10 mouse cellular contexts compared by ENCODE assay signal in the genomic region with DNA sequence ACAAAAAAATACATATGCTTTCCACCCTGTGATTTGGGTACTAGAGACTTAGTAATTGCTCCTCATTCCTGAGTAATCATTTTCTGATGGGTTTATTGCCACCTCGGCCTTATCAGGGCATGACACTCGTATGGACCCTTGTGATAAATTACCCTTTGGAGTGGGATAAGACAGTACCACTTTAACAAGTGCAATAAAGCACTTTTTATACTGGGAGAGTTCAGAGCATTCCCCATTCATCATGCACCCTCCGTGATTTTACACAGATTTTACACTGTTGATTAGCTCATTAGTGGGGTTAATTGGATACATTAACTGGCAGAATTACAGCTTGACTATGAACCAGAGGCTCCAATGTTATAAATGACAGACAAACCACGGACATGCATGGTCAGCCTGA.
"Had no signal": no experiment of that assay in that cellular context is flagged by ENCODE, and none has a peak within 500 bp of the region (broad histone marks: within the 10 kb centered on the region; RNA-seq: fewer than 3 reads in every experiment).

No protein-coding gene starts in this region.

- H3K36me3 ChIP-seq: limb, embryonic 13.5 days; midbrain, embryonic 13.5 days had no signal

- ATAC-seq: midbrain, embryonic 13.5 days had no signal

- H3K4me1 ChIP-seq: limb, embryonic 13.5 days; midbrain, embryonic 13.5 days had no signal

- H3K27me3 ChIP-seq: limb, embryonic 13.5 days; midbrain, embryonic 13.5 days had no signal

- H3K9ac ChIP-seq: limb, embryonic 13.5 days; liver, embryonic 14.5 days; midbrain, embryonic 13.5 days had no signal

- H3K4me2 ChIP-seq: limb, embryonic 13.5 days; midbrain, embryonic 13.5 days had no signal

- H3K27ac ChIP-seq: layer of hippocampus, adult 2 months; limb, embryonic 13.5 days; liver, embryonic 14.5 days; midbrain, embryonic 13.5 days had no signal

- DNase-seq: kidney, postnatal 10 days; kidney, postnatal 4 days; left cerebral cortex, postnatal 4 days; lung, adult 18-20 months; thymus, adult 18-20 months; thymus, postnatal 14 days had no signal

- H3K9me3 ChIP-seq: limb, embryonic 13.5 days; midbrain, embryonic 13.5 days had no signal

- H3K4me3 ChIP-seq: layer of hippocampus, adult 2 months; limb, embryonic 13.5 days; midbrain, embryonic 13.5 days had no signal
